Mouse (Mus musculus): ENCODE results near the gene Ints13.

- TF ChIP-seq CTCF (IDR thresholded peaks at IDR 0.05) = no peak
- TF ChIP-seq POLR2A (IDR thresholded peaks at IDR 0.05; ENCODE audit: insufficient read depth, low read depth, low read length) = no peak
These were observed 39.6 kb downstream of the Ints13 start for GRCm38 (mm10) chr6:146538071-146538470.

Data from heart, adult 2 months (tissue).